Mouse (Mus musculus) cerebellum, adult 2 months (tissue): ENCODE data around the gene Arrdc2.

Source experiments
- CTCF ChIP-seq: fragments of 200-500 bp; IDR thresholded peaks from 2 replicates; pipeline ENCODE4 v1.5.1; 2011; ENCODE audit warnings: low read depth, mild to moderate bottlenecking, control low read depth, low read length, moderate library complexity, borderline replicate concordance; ENCODE audit not compliant: insufficient read depth
- POLR2A ChIP-seq: fragments of 200-500 bp; IDR thresholded peaks from 2 replicates; pipeline ENCODE4 v1.6.1; 2011; ENCODE audit warnings: low read length, control low read depth, borderline replicate concordance; ENCODE audit not compliant: insufficient read depth

GRCm38 (mm10) chr8:70853863-70854262, 14.3 kb upstream of the Arrdc2 start:
- TF ChIP-seq CTCF: no peak
- TF ChIP-seq POLR2A: no peak
